Mouse (Mus musculus): ENCODE data around the gene Chordc1. TPM values are rescaled to one million over a fixed set of nuclear protein-coding genes. Genes with fewer than 3 reads are reported as not detected.
A peak's percentile ranks its signal among the peaks of the same experiment; 100 is the strongest.
"Not testable (repeated sequence)": the region's sequence is repeated elsewhere in the genome, so short reads cannot be mapped to it uniquely, and the experiment has no call there.

The Chordc1 gene
- total RNA-seq (2021), result 10 to 100 TPM; 36.1 to 42.1 TPM
- long read RNA-seq, experiment 1, full-length matches to known transcripts, result 88 of 93 reads
- long read RNA-seq, experiment 1, partial matches to known transcripts, result 1 of 93 reads
- long read RNA-seq, experiment 1, other reads (novel, unspliced or antisense), result 4 of 93 reads
- long read RNA-seq, experiment 2, full-length matches to known transcripts, result 68 of 73 reads
- long read RNA-seq, experiment 2, partial matches to known transcripts, result 0 of 73 reads
- long read RNA-seq, experiment 2, other reads (novel, unspliced or antisense), result 5 of 73 reads

DNA sequence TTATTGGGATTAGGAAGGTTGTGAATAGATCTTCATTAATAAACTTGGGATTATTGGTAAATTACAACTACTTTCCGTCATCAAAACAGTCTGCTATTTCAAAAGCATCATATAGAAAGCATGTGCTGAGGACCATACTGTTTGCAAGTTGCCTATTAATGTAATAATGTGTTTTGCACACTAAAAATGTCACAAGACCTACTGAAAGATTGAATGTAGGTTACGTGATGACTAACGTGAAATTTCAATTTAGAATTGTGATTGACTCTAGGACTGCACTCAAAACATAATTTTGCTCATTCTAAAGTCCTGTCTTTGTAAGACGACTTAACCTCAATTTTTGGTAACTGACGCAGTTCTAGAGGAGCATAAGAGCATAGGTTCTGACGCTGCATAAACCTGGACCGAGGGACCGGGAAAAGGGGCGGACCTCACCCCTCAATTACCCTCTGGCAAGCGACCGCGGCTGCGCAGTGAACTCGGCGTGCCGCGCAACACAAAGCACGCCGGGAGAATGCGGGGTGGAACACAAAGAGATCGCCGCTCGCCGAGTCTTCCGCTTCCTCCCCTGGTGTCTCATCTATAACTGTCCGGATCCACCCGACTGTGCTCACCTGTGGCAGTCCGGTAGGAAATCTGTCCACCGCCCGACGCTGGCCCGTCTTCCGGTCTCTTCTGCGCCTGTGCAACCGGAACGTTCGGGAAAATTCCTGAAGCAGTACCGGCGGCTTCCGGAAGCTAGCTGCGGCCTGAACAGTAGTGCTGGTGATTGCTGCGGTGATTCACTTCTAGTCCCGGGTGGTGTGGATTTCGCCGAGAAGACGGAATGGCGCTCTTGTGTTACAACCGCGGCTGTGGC, at the start of gene Chordc1:
Chordc1 (plus strand) TSS at position 555 of the 859 bp plus-strand sequence.
- DNase-seq, result peak; percentile 97

GRCm38 (mm10) chr9:18275901-18276300, 16.0 kb upstream of the Chordc1 start:
- no peak for DNase-seq

GRCm38 (mm10) chr9:18276844-18277243, 15.1 kb upstream of the Chordc1 start:
- DNase-seq, result no peak

DNA sequence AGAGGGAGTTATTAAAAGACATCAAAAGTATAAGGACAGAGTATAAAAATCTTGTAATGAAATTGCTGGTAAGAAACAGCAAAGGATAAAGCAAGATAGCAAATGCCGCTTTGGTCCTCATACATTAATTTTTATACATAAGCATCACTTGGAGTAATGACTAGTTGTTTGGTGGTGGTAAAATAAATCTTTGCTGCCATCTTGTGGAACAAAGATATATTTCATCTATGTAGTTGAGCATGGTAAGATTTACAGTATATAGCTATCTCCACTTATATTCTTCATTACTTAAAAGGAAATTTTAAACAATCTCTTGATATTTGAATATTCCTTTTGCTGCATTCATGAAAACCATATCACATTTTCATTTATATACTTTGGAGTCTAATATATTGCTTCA, 14.4 kb upstream of the Chordc1 start:
- DNase-seq, result no peak

DNA sequence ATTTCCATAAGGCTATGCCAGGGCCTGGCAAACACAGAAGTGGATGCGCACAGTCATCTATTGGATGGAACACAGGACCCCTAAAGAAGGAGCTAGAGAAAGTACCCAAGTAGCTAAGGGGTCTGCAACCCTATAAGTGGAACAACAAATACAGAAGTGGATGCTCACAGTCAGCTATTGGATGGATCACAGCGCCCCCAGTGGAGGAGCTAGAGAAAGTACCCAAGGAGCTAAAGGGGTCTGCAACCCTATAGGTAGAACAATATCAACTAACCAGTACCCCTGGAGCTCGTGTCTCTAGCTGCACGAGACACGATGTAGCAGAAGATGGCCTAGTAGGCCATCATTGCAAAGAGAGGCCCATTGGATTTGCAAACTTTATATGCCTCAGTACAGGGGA, 13.2 kb upstream of the Chordc1 start:
- not testable (repeated sequence) for DNase-seq

- DNase-seq, result no peak
These were observed 558 bp downstream of the Chordc1 start for GRCm38 (mm10) chr9:18292443-18292922.

- DNase-seq, result no peak
These were observed 1.3 kb downstream of the Chordc1 start for GRCm38 (mm10) chr9:18293026-18293781.

DNA sequence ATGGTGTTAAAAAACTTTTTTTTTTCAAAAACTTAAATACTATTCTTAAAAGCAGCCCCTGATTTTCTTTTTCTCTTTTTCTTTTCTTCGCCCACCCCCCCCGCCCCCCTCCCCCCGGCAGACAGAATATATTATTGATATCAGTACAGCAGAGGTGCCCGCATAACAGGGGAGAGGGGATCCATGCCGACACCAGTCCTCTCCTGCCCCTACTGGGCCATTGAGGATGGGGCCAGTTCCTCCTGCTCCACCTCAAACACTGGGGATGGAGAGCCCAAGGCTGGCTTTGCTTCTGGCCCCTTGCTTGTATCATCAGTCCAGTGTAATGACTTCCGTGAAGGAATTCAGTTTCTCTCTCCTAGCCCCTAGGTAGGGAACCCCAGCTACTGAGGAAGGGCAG, 6.4 kb downstream of the Chordc1 start:
- no peak for DNase-seq

DNA sequence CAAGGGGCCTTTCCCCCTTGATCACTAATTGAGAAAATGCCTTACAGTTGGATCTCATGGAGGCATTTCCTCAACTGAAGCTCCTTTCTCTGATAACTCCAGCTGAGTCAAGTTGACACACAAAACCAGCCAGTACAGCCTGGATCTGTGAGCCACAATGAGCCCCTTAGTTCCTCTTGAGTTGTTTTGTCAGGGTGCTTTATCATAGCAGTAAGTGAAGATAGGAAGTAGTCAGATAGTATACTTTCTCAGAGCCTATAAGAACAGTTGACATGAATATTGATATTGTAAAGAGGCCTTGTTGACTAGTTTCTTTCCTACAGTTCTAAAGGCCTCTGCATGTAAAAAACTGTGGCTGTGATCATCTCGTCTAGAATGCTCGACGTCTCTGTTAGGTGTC, 28.1 kb downstream of the Chordc1 start:
- DNase-seq, result no peak

Other genes starting within 250 kb of the Chordc1 start
- gene Naalad2, start 110.9 kb downstream of the Chordc1 start, total RNA-seq (2021), result 10 to 100 TPM; 10.2 to 10.9 TPM
- gene Ubtfl1, start 112.3 kb downstream of the Chordc1 start, total RNA-seq (2021), result not detected
- not detected for gene Mbd3l2, start 138.5 kb downstream of the Chordc1 start, total RNA-seq (2021)
- 1 to 10 TPM; 1.6 to 1.8 TPM for gene Zfp558, start 186.1 kb downstream of the Chordc1 start, total RNA-seq (2021)
- not detected for gene Mbd3l1, start 186.2 kb downstream of the Chordc1 start, total RNA-seq (2021)